35 mouse cellular contexts compared by ENCODE assay signal in the genomic region with DNA sequence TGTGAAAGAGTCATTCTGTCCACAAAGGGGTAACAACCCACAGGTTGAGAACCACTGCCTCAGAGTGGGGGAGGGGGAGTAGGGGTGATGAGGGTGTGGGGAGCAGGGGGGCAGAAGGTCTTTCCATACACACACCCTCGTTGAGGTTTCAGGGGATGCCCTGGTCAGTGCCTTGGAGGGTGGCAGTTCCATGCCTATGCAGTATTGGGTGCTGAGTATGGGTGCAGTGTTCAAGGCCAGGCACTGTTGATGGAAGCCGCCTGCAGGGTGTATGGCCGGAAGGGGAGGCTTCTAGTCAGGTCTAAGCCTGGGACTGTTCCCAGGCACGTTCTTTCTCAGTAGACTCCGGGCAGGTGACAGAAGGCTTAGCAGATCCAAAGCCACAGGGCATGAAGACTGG.
"Had no signal": no experiment of that assay in that cellular context is flagged by ENCODE, and none has a peak within 500 bp of the region (broad histone marks: within the 10 kb centered on the region; RNA-seq: fewer than 3 reads in every experiment).

No protein-coding gene starts in this region.

- DNase-seq: heart, postnatal 10 days; heart, postnatal 14 days; heart, postnatal 36 days; heart, postnatal 4 days; kidney, adult 11 months; kidney, adult 18-20 months; kidney, adult 2 months; kidney, adult 8-10 months; kidney, adult 9 months; kidney, postnatal 10 days; kidney, postnatal 14 days; kidney, postnatal 25 days; kidney, postnatal 36 days; kidney, postnatal 4 days; layer of hippocampus, adult 9-11 months; layer of hippocampus, postnatal 36 days had no signal

- H3K4me1 ChIP-seq: heart, embryonic 10.5 days; heart, embryonic 12.5 days; heart, embryonic 15.5 days; hindbrain, embryonic 15.5 days; intestine, embryonic 15.5 days had no signal

- H3K4me3 ChIP-seq: heart, embryonic 10.5 days; heart, embryonic 12.5 days; heart, embryonic 15.5 days; hindbrain, embryonic 10.5 days; hindbrain, embryonic 12.5 days; hindbrain, embryonic 13.5 days; hindbrain, embryonic 15.5 days; intestine, embryonic 15.5 days; kidney, embryonic 15.5 days; layer of hippocampus, adult 2 months; left cerebral cortex, adult 2 months had no signal

- ATAC-seq: hindbrain, embryonic 16.5 days; hindbrain, postnatal 0 days; inflammation-experienced regulatory T-cells, adult 6 months; intestine, embryonic 15.5 days; intestine, embryonic 16.5 days; intestine, postnatal 0 days had no signal

- H3K27me3 ChIP-seq: intestine, embryonic 15.5 days had no signal

- H3K36me3 ChIP-seq: heart, embryonic 10.5 days; heart, embryonic 12.5 days; heart, embryonic 15.5 days; hindbrain, embryonic 10.5 days; hindbrain, embryonic 12.5 days; hindbrain, embryonic 13.5 days; hindbrain, embryonic 15.5 days; intestine, embryonic 15.5 days; kidney, embryonic 15.5 days had no signal

- H3K9ac ChIP-seq: heart, embryonic 12.5 days; heart, embryonic 15.5 days; hindbrain, embryonic 12.5 days; hindbrain, embryonic 13.5 days; hindbrain, embryonic 14.5 days; hindbrain, embryonic 15.5 days; intestine, embryonic 15.5 days; kidney, embryonic 15.5 days had no signal

- H3K27ac ChIP-seq: heart, embryonic 10.5 days; heart, embryonic 15.5 days; hindbrain, embryonic 10.5 days; hindbrain, embryonic 13.5 days; hindbrain, embryonic 14.5 days; hindbrain, embryonic 15.5 days; hindbrain, postnatal 0 days; intestine, embryonic 15.5 days; kidney, embryonic 15.5 days; kidney, postnatal 0 days; layer of hippocampus, adult 2 months; left cerebral cortex, adult 2 months had no signal

- H3K9me3 ChIP-seq: heart, embryonic 10.5 days; heart, embryonic 12.5 days; heart, embryonic 15.5 days; hindbrain, embryonic 10.5 days; hindbrain, embryonic 12.5 days; hindbrain, embryonic 13.5 days; hindbrain, embryonic 15.5 days; intestine, embryonic 15.5 days; kidney, embryonic 15.5 days had no signal

- H3K4me2 ChIP-seq: heart, embryonic 11.5 days; heart, embryonic 12.5 days; heart, embryonic 15.5 days; hindbrain, embryonic 12.5 days; hindbrain, embryonic 13.5 days; hindbrain, embryonic 14.5 days; hindbrain, embryonic 15.5 days; intestine, embryonic 15.5 days; kidney, embryonic 15.5 days had no signal
